Mouse (Mus musculus) lung, postnatal 10 days (tissue): ENCODE measurements around the gene Purb.
"Not testable (repeated sequence)": the region's sequence is repeated elsewhere in the genome, so short reads cannot be mapped to it uniquely, and the experiment has no call there.

Experiments used
- DNase-seq: peaks from one replicate; pipeline ENCODE4 v3.0.0; 2021

Purb gene

DNA sequence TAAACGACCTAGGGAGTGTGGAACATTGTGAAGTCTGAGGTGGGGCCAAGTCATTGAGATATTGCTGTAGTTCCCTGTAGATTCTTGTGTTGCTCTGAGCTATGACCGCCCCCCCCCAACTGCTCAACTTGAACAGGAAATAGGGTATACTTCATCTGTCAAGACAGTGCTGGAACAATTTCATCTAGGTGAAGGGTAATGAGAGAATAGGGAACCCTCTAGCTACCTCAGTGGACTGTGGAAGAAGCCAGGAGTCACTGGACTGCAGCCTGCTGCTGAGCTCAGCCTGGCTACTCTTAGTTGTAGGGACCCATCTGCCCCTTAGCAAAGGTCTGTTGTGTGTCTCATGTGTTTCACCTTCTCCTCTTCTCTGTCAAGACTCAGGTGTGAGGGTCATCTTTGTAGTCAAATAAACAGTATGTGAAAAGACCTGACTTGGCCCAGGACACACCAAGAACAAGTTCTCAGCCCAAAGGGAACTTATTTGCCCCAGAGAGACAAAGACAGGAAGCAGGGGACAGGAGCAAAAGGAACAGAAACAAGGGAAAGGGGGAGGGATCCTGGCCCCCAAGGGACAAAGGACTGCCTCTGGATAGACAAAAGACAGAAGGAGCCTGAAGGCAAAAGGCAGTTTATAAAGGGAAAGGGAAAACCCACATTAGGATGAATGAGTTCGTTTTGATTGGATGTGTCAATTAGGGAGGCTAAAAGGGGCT lies 8.7 kb upstream of the Purb start:
- no peak for DNase-seq

DNA sequence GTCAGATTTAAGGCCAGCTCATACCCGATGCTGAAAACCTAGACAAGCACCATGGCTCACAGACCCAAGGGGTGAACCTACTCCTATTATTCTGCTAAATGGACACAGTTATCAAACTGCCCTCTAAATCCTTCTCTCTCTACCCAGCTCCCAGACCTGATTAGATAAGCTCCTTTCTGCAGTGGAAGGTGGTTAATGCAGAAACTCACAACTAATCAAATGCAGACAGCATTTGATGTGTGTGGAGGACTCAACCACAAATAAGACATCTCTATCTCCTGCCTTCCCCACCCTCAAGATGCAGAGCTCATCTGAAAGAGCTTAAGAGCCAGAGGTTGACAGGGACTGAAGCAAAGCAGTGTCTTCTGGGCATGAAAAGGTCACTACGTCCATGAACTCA lies 7.4 kb upstream of the Purb start:
- DNase-seq = no peak

DNA sequence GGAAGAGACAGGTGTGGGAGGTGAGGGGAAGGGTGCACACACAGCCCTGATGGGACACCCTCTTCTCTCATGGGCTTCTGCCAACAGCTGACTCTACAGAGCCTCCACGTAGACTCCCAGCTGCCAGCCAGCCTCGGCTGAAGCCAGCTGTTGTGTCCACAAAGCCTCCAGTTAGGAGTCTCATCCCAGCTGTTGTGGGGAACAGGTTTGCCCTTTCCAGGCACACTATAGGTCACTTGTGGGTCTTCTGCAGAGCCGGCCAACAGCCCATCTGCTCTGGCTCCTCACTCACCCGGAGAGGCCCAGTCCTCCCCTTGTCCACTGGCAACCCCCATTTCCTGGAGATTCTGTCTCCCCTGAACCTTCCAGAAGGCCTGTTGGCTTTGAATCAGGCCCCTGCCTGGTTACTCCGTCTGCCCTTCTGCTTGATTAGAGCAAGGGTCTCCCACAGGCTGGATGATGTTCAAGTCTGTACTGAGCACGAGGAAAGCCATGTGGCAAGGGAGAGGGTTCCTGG lies 6.0 kb upstream of the Purb start:
- peak; percentile 80 for DNase-seq

DNA sequence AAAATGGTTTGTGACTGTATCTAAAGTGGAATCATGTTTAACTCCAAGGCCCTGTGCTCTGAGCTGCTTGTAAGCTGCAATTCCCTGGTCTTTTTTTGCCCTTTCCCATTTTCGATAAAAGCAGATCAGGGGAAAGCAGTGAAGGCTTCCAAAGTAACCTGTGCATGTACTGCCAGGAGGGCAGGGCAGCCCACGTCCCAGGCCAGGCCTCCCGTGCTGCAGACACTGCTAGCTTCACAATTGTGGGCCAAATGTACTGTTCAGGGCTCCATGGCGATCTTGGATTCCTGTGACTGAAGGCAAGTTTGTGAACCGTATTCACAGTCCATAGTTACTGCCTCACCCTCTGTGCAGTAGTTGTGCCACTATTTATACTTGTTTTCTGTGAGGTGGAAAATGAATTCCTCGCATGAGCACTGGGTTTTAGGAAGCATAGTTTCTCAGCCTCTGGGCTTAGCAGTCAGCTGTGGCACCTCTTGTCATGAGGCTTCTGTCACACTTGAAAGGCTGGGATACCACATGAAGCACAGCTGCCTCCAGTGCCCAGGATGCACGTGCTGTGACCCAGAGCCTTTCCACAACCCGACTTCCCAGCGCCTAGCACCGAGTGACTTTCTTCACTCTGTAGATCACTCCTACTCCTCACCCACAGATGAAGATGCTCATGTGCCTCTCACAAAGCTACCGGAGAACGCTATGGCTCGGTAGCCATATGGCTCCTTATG lies 5.1 kb upstream of the Purb start:
- DNase-seq = no peak

DNA sequence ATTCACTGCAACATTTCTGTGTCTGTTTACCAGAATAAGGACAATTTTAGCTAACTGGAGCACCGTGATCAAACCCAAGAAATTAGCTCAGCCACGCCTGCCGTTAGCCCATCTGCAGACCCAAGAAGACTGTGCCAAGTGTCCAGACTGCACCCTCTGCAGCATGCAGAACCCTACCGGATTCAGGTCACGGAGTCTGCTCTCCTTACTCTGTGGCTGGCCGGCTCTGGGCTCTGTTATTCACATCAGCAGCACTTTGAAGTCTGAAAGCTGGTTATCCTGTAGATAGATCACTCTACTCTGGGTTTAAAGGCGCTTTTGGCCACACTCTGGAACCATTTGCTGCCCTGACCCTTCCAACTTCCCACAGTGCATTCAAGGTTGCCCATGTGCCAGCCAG lies 4.5 kb upstream of the Purb start:
- no peak for DNase-seq

DNA sequence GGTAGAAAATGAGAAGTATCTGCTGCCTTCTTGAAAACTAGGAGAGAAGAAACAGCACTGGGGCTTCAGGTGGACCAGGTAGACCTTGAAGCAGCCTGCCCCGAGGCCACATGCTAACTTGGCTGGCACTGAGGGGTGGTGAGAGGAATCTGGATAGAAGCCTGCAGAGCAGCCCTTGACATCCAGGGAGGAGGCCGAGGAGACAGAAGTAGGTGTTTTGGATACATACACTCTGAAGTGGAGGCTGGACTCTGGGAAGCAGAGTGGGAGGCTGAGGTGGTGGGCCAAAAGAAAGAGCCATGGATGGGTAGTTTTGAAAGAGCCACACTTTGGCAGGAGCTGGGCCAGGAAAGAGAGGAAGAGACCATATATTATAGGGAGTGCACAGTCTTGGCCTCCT lies 3.5 kb upstream of the Purb start:
- DNase-seq = no peak

DNA sequence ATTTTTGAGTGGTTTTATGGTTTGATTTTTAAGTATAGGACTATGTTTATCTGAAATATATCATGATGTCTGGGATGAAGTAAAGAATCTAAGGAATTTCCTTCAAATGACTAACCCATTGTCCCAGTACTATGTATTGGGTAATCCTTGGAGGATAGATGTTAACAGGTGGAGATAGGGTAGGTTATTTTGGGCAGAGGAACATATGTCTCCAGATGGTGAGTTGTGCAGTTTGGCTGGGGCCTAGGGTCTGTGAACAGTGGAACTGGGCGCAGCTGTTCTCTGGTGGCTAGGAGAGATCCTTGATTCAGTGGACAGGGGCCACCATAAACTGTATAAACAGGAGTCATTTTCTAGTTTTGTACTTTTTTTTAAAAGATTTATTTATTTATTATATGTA lies 1.6 kb upstream of the Purb start:
- DNase-seq = no peak

DNA sequence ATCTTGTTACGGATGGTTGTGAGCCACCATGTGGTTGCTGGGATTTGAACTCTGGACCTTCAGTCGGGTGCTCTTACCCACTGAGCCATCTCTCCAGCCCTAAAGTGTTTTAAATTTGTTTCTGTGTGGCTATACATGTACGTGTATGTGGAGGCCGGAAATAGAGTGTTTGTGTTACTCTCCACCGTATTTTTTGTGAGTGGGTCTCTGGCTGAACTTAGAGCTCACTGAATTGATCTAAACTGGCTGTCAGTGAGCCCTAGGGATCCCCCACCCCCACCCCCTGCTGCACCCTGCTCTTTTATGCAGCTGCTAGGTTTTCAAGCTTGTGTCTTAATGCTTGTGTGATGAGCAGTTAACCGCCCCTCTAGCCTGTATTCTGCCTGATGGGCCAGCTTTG lies 1.2 kb upstream of the Purb start:
- no peak for DNase-seq

DNA sequence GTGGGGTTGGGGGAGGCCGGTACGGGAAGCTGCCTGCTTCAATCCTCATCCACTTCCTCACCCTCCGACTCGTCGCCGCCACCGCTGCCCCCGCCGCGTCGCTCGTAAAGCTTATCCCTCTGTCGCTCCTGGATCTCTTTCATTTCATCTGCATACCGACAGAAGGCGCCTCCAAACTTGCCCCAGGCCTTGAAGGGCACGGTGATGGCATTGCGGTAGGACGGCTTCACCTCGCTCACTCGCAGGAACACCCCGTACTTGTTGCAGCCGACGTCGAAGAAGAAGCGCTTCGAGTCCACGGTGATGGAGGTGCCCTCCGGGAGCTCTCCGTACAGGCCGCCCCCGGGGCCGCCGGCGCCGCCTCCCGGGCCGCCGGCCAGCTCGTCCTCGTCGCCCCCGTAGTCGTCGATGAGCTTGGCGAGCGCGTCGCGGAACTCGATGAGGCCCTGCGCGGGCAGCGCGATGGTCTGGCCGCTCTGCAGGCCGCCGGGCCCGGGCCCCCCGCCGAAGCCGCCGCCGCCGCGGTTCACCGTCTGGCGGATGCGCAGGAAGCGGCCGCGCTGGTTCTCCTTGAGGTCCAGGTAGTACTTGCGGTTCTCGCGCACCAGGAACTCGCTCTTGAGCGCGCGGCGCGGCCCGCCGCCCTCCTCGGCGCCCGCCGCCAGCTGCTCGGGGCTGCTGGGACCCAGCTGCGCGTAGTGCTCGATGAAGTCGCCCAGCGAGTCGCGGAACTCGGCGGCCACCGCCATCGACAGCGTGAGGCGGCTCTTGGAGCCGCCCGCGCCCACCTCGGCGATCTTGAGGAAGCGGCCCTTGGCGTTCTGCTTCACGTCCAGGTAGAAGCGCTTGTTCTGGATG lies 614 bp downstream of the Purb start:
- DNase-seq = peak; percentile 57

DNA sequence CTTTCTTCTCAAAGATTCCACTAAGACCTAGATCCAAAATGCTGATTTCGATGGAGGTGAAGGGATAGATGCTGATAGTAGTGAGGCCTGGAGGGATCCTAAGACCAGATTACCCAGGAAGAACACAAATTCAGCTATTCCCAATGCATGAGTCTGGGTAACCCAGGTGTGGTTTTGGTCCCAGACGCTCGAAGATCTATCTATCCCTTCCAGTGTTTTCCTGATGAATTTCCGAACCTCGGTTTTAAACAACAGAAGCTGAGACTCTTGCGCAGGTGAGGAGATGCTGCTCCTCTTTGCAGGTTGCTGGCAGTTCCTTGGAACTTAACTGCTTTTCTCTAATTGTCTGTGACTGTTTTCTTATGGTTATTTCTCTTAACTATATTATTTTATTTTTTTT lies 1.3 kb downstream of the Purb start:
- no peak for DNase-seq

DNA sequence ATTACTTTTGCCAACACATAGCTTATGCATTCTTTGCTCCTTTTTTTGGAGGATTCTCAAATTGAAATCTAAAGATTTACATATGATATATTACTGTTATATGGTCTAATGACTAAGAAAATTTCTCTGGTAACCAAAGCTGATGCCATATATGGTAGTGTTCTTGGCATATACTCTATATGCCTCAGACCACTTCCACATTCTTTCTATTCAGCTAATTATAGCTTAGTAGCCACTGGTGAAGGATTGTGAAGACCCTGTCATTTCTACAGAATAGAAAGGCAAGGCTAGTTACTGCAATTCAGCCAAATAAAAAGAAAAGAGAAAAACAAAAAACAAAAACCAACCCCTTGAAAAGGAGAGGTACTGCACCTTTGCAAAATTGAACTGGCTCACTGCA lies 3.6 kb downstream of the Purb start:
- DNase-seq = no peak

DNA sequence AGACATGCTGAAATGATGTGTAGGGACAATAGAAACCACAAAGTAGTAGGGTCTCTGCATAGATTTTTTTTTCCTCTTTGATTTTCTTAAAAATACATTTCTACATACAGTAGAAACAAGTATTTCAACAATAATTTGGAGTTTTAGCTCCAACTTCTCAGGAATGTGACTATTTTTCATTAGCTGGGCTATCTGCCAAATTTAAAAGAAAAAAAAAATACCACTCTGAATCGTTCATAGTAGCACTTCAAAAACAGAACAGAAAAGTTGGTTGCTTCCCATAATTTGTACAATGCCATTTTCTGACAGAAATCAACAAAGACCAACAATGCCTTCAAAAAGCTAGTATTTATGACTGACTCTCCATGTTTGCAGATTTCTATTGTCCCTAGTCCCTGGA lies 4.2 kb downstream of the Purb start:
- DNase-seq = no peak

DNA sequence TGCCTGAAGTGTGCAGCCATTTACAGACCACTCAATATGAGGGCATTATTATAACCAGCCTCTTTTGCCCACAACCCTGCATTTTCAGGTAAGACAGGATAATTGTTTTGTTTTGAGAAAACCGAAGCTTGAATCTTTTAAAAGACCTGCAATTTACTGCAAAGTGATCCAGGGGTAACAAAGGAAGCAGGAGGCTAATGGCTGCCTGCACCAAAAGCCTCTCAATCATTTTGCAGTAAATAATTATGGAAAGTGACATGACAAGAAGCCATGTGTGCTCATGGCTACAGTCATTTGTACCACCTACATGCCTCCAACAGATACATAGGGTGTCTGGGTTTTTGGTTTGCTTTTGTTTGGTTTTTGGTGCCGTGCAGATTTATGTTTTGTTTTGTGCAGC lies 4.7 kb downstream of the Purb start:
- DNase-seq = no peak

DNA sequence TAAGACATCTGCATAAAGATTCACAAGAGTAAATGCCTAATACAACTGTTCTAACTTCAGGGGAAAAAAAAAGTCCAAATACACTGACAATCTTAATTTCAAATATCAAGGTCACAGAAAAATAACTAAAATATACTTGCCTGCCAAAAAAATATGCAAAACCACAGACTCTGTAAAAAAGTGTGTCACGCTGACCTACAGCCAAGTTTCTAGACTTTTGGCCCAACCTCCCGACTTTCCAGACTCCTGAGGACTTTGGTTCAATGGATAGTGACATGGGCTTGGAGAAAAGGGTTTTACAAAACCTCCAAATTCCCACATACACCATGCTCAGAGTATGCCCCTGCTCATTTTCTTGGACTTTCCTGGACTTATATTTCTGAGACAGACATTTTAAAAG lies 7.2 kb downstream of the Purb start:
- DNase-seq = peak; percentile 40

DNA sequence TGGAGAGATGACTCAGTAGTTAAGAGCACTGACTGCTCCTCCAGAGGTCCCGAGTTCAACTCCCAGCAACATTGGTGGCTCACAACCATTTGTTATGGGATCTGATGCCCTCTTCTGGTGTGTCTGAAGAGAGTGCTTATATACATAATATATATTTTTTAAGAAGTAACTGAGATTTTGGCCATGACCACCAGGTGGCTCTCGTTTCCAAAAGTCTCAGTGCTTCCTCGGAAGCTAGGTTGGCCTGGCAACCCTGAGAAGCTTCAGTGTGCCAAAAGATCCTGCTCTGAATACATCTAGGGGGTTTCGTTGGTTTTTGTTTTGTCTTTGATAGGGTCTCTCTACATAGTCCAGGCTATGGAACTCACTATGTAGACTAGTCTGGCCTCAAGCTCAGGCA lies 10.6 kb downstream of the Purb start:
- DNase-seq = peak; percentile 81

DNA sequence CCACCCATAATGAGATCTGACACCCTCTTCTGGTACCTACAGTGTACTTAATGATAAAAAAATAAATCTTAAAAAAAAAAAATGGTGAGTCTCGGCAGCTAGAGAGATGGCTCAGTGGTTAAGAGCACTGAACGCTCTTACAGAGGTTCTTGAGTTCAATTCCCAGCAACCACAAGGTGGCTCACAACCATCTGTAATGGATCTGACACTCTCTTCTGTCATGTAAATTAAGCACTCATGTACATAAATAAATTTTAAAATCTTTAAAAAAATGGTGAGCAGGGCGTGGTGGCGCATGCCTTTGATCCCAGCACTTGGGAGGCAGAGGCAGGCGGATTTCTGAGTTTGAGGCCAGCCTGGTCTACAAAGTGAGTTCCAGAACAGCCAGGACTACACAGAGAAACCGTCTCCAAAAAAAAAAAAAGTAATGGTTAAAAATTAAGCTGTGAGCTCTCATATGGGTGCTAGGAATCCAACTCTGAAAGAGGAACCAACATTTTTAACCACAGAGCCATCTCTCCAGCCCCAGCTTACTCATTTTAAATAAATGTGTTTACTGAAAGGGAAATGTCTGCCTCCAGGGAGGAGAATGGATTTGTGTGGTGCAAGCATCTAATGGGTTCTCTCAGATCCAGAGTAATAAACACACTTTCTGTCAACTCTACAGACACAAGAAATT lies 12.4 kb downstream of the Purb start:
- no peak for DNase-seq

DNA sequence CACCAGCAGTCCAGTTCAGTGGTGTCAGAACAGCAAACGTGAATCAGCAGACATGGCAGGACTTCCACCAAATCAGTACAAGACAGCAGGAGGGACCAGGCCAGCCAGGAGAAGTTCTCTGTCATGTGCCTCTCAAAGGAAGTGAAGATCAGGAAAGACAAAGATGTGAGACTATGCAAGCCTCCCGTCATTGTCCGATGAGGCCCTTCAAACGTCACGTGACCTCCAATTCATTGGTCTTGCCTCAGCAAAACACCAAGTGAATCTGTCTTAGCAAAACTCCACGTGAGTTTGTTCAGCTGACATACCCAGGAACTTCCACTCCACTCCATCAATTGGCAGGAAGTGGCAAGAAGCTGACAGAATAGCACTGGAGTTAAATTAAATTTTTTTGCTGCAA lies 19.6 kb downstream of the Purb start:
- no peak for DNase-seq

DNA sequence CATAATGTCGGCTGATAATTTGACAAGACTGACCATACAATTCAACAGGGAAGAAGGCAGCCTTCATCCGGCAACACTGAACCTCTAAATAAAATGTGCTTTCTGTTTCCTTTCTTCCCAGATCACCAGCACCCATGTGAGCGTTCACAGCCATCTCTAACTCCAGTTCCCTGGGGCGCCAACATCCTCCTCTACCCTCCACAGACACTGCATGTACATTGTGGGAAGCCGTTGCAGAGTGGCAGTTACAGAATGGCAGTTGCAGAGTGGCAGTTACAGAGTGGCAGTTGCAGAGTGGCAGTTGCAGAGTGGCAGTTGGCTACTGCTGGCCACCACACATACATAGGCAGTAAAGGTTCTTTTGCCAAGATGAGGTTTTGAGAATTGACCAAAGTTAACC lies 27.6 kb downstream of the Purb start:
- DNase-seq = not testable (repeated sequence)

DNA sequence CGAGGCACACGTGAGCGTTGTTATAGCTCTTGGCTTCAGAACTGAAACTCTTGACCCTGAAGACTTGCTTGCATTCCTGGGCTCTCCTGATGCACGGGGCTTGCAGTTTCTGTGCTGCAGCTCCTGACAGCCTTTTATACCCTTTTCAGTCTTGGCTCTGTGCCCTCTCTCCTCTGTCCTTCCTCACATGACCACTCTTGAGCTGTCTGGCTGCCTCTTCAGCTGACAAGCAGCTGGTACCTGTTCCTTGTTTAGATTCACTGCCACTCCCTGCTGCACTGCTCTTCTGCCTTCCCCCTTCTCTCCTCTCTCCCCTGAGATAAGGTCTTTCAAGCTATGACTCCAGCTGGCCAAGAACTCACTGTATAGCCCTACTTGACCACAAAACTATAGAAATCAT lies 28.2 kb downstream of the Purb start:
- no peak for DNase-seq

DNA sequence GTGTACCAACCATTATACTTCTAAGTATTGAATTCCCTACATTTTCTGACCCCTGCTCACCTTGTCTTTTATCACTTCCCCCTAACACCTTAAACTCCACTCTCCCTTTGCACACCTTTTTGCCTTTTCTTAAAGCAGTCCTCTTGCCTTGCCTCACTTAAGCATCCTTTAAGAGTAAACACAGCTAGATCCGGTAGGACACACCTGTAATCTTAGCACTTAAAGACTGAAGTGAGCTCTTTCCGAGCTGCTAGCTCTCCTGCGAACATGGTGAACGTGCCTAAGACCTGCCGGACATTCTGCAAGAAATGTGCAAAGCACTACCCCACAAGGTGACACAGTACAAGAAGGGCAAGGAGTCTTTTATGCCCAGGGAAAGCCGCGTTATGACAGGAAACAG lies 29.8 kb downstream of the Purb start:
- no peak for DNase-seq

DNA sequence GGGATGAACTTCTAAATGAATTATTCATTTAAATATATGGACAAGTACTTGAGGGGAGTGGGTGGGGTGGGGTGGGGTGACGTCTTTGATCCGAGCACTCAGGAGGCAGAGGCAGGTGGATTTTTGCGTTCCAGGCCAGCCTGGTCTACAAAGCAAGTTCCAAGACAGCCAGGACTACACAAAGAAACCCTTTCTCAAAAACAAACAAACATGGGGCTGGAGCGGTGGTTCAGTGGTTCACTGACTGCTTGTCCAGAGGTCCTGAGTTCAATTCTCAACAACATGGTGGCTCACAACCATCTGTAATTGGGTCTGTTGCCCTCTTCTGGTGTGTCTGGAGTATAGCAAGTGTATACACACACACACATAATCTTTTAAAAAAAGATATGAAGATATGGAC lies 30.3 kb downstream of the Purb start:
- no peak for DNase-seq

DNA sequence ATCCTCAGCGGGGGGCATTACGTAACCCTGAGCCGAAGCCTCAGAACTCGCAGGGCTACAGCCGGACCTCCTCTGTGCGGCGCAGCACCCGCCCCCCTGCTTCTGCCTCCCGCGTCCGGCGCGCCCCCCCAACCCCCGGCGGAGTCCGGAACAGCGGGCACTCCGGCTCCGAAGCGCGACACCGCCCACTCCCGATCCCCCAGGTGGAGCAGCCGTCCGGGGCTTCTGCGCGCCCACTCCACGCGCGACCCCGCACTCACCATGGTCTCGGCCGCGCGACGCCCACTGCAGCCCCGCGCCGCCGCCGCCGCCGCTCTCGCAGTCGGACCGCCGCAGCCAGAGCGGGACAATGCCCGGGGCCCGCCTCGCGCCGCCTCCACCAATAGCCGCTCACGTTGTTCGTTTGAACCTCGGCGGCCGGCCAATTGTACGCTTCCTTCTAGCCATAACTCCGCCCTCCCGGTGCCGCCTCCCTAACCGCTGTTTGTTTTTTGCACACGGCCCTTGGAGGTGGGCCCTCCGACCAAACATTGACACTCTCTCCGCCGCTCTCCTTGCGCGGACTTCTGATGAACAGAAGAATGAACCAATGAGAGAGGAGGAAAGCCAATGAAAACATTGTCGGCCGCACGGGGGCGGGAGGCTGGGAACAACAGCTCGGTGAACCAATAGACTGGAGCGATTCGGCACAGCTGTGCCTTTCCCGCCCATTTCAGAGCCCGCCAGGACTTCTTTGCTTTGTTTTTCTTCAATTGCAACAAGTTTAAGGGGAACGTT lies 31.5 kb downstream of the Purb start, which contains the start of gene H2afv:
H2afv (minus strand) TSS at position 367 of the 777 bp plus-strand sequence.
- peak; percentile 100 for DNase-seq
